Mouse (Mus musculus) olfactory bulb, adult 2 months (tissue): Measurements from ENCODE around the gene Gmds.

ENCODE experiments used
- CTCF ChIP-seq: fragments of 200-500 bp; IDR thresholded peaks from 2 replicates; pipeline ENCODE4 v1.5.1; 2012; ENCODE audit warnings: low read depth, mild to moderate bottlenecking, low read length, moderate library complexity; ENCODE audit not compliant: insufficient read depth
- POLR2A ChIP-seq: fragments of 200-500 bp; IDR thresholded peaks from 2 replicates; pipeline ENCODE4 v1.6.1; 2012; ENCODE audit warnings: mild to moderate bottlenecking, low read depth, low read length, moderate library complexity; ENCODE audit not compliant: insufficient read depth

DNA sequence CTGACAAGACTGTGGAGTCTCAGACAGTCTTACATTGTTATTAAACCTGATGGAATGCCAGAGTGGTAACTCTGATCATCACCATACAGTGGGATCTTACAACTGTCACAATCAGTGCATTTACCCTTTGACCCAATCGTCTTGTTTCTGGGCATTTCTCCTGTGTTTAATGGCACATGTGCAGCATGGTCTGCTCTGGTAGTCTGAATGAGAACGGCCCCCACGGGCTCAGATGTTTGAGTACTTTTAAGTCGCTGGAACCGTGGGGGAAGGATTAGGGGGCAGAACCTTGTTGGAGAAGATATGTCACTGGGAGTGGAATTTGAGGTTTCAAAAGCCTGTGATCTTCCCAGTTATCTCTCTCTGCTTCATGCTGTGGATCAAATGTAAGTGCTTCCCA lies 565.7 kb downstream of the Gmds start:
- TF ChIP-seq CTCF (no peak), POLR2A (no peak)
